Mouse (Mus musculus) WW6 (cell line): ENCODE results near the gene Vmn1r204.
"Not testable (repeated sequence)": the region's sequence is repeated elsewhere in the genome, so short reads cannot be mapped to it uniquely, and the experiment has no call there.

Source experiments
- DNase-seq: peaks from one replicate; pipeline ENCODE4 v3.0.0-alpha.2; 2013; ENCODE audit warnings: low read depth, low spot score

The Vmn1r204 gene

DNA sequence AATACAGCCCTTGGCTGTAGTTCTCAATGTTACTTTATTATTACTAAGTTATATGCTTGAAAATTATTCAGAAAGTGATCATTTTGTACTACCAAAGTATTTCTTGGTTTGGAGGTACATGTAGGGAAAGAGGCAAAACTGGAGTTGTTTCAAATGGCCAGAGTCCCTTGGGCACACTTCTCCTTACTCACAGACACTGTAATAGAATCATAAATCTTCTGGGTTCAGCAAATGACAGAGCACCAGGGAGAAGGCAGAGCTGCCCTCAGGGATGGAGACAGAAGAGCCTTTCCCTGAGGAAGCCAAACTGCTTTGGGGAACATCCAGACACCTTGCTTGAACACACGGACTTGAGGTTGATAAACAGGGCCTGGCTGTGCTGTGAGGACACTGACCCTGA lies at the start of gene Vmn1r204:
TSS of gene Vmn1r204 (plus strand) at position 301 of the 400 bp plus-strand sequence.
- not testable (repeated sequence) for DNase-seq

DNA sequence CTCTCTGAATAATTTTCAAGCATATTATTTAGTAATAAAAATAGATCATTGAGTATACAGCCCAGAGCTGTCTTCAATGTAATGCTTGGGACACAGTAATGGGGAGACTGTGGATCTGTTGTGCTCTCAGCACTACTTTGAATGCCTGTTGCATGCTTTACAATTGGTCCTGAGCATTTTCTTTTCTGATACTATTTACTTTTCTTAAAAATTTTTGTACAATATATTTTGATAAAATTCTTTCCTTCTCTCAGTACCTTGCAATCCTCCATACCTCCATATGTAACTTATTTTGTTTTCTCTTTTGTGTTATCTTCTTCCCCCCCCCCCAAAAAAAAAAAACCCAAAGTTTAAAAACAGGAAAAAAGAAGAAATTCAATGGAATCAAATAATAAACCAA lies 47.7 kb upstream of the Vmn1r204 start, which contains the start of gene Vmn1r202:
TSS of gene Vmn1r202 (minus strand) at position 101 of the 400 bp plus-strand sequence.
- no peak for DNase-seq

DNA sequence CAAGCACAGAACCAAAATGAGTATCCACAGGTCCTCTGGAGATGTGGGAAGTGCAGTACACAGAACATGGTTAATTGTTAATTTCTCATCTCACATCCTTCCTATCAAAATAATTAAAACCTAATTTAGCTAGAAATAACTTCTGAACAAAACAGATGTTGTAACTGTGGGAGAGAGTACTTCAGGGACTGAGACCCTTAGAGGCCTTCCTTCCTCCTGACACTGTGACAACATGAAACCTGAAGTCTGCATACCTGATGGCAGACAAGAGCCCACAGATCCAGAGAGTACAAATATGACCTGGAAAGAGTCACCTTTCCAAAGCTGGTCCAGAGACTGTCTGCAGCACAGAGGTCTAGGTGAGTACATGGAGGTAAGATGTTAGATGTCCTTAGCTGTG lies 35.2 kb upstream of the Vmn1r204 start, which contains the start of gene Vmn1r203:
TSS of gene Vmn1r203 (plus strand) at position 301 of the 400 bp plus-strand sequence.
- DNase-seq = no peak

DNA sequence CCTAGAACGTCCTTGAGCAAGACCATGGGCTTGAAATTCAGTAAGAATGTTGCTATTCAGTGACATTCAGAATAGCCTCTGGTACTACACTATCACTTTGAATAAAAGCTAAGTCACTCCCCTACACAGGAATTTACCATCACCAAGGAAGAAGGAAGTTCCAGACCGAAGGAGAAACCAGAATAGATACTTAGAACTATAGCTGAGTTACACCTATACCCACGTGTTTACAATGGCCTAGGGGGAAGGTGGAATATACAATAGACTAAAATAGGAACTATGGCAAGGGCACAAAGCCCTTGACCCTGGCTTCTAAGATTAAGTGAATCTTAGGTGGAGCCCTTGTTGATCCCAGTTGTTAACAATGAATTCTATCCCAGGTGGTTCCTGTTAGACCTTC lies 21.9 kb downstream of the Vmn1r204 start:
- not testable (repeated sequence) for DNase-seq

DNA sequence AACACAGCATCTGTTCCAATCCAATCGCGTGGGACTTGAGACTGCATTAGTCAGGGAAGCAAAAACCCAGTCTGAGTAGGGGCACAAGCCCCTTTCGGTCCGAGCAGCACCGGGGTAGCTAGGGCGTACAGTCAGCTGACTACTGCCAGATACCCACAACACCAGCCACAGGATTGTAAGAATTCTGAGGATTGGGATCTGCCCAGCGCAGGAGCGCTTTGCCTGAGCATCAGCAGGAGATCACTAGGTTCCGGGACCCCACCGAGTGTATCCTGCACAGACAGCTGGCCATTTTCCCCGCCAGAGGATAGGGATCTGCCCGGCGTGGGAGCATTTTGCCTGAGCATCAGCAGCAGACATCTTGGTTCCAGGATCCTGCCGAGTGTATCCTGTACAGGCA lies 30.3 kb downstream of the Vmn1r204 start:
- DNase-seq = peak; percentile 22

DNA sequence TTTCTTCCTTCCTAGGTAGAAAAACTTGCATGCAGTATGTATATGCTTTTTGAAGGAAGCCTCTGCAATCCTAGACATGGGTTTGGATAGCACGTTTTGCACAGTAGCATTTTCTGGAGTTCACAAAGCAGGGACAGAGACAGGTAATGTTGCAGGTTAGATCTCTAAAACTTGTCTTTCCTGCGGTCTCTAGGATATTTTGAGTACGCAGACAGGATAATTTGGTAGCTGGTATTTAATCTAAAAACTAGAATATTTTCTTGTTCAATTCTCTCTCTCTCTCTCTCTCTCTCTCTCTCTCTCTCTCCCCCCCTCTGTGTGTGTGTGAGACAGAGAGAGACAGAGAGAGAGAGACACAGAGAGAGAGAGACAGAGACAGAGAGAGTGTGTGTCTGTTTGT lies 39.9 kb downstream of the Vmn1r204 start, which contains the start of gene Vmn1r205:
TSS of gene Vmn1r205 (minus strand) at position 101 of the 400 bp plus-strand sequence.
- DNase-seq = no peak
